ENCODE assay signal across 8 mouse cellular contexts in the genomic region with DNA sequence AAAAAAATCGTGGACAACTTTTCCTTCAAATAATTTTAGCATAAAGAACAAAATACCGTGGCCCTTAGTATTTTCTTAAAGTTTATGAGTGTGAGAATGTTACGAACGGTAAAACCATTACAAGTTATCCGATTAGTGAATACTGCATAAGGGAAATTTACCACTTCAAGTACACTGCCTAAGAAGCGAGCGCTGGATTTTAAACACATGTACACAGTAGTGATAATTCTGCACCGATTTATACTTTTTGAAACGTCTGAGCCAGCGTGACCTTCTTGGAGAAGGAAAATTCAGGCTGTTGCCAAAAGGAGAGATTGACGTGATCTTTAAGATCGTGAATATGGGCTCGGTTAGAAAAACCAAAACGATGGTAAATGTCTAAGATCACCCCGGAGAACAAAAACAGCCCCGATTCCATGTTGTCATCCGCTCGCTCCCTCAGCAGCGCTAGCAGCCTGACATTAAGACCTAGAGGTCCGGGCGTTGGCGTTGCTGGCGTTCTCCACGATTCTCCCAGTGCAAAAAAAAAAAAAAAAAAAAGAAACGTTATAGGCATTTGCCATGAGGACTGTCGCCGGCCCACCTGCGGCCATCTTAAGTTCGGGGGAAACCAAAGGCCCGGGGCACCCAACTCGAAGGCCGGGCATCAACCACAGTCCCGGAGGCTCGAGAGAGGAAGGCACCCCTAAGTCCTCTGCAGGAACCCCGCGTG. TPM values are rescaled to one million over a fixed set of nuclear protein-coding genes. Genes with fewer than 3 reads are reported as not detected.
DNase-seq lines count a peak whose midpoint lies in the region; ATAC-seq lines count a peak whose summit lies in the region.

No protein-coding gene starts in this region.

- H3K9ac ChIP-seq in heart, embryonic 12.5 days: peak overlapping the region; percentile 87
- peak overlapping the region; percentile 90 for H3K9ac ChIP-seq in limb, embryonic 15.5 days
- H3K9ac ChIP-seq in stomach, embryonic 15.5 days: peak overlapping the region; percentile 63

- H3K27me3 ChIP-seq in heart, embryonic 12.5 days (replicated peaks): peaks cover under 1% of the 10 kb centered on the region; the same call in 1 of the 2 replicates
- no peaks in the 10 kb centered on the region for H3K27me3 ChIP-seq in forebrain, embryonic 10.5 days (ENCODE audit: poor library complexity, severe bottlenecking)
- no peaks in the 10 kb centered on the region for H3K27me3 ChIP-seq in limb, embryonic 15.5 days
- H3K27me3 ChIP-seq in stomach, embryonic 15.5 days (replicated peaks): no peaks in the 10 kb centered on the region

- intact Hi-C loops in heart, postnatal 10 days (cut with DNase I): loop anchor here (2.0 kb wide), 1 partner anchor 147 kb away; the partner anchor contains the start of gene Erbin

- 1% methylated on average over 36 of the region's 36 CpGs for WGBS in heart, embryonic 12.5 days
- WGBS in forebrain, embryonic 10.5 days: 3% methylated on average over 36 of the region's 36 CpGs
- under 1% methylated on average over 36 of the region's 36 CpGs for WGBS in limb, embryonic 15.5 days
- 1% methylated on average over 35 of the region's 36 CpGs for WGBS in stomach, embryonic 15.5 days

- H3K36me3 ChIP-seq in heart, embryonic 12.5 days: peaks cover 4% of the 10 kb centered on the region
- peaks cover 25% of the 10 kb centered on the region for H3K36me3 ChIP-seq in forebrain, embryonic 10.5 days (replicated peaks)
- no peaks in the 10 kb centered on the region for H3K36me3 ChIP-seq in limb, embryonic 15.5 days
- H3K36me3 ChIP-seq in stomach, embryonic 15.5 days: no peaks in the 10 kb centered on the region

- H3K4me2 ChIP-seq in heart, embryonic 12.5 days: peak overlapping the region; percentile 54
- peak overlapping the region; percentile 51 for H3K4me2 ChIP-seq in limb, embryonic 15.5 days
- peak overlapping the region; percentile 57 for H3K4me2 ChIP-seq in stomach, embryonic 15.5 days

- H3K4me3 ChIP-seq in heart, embryonic 12.5 days: peak overlapping the region; percentile 90
- H3K4me3 ChIP-seq in forebrain, embryonic 10.5 days: peak overlapping the region; percentile 75
- peak overlapping the region; percentile 83 for H3K4me3 ChIP-seq in limb, embryonic 15.5 days
- peak overlapping the region; percentile 68 for H3K4me3 ChIP-seq in stomach, embryonic 15.5 days (replicated peaks)

- H3K4me1 ChIP-seq in heart, embryonic 12.5 days (replicated peaks): peaks cover 17% of the 10 kb centered on the region
- H3K4me1 ChIP-seq in forebrain, embryonic 10.5 days: peaks cover 32% of the 10 kb centered on the region
- peaks cover 23% of the 10 kb centered on the region for H3K4me1 ChIP-seq in limb, embryonic 15.5 days
- peaks cover 15% of the 10 kb centered on the region for H3K4me1 ChIP-seq in stomach, embryonic 15.5 days

- H3K9me3 ChIP-seq in heart, embryonic 12.5 days (replicated peaks): no peaks in the 10 kb centered on the region
- no peaks in the 10 kb centered on the region for H3K9me3 ChIP-seq in forebrain, embryonic 10.5 days
- H3K9me3 ChIP-seq in limb, embryonic 15.5 days: no peaks in the 10 kb centered on the region
- H3K9me3 ChIP-seq in stomach, embryonic 15.5 days: no peaks in the 10 kb centered on the region

- ATAC-seq in heart, embryonic 12.5 days (ENCODE audit: insufficient number of reproducible peaks, low FRiP score): peak; percentile 75
- ATAC-seq in limb, embryonic 15.5 days (ENCODE audit: insufficient number of reproducible peaks, low FRiP score, low TSS enrichment, low read depth): peak; percentile 67
- ATAC-seq in stomach, embryonic 15.5 days (ENCODE audit: insufficient read depth, low FRiP score, low read depth): peak; percentile 56

- H3K27ac ChIP-seq in heart, embryonic 12.5 days (ENCODE audit: poor library complexity, severe bottlenecking): peak overlapping the region; percentile 98
- peak overlapping the region; percentile 99 for H3K27ac ChIP-seq in forebrain, embryonic 10.5 days
- H3K27ac ChIP-seq in limb, embryonic 15.5 days: peak overlapping the region; percentile 99
- H3K27ac ChIP-seq in stomach, embryonic 15.5 days: peak overlapping the region; percentile 99

- no peak for DNase-seq in heart, postnatal 10 days
- peak; percentile 67 for DNase-seq in ES-CJ7 (ENCODE audit: low read depth, low spot score)
- no peak for DNase-seq in forebrain, embryonic 10.5 days (ENCODE audit: extremely low spot score, low spot score)
- no peak for DNase-seq in cerebellum, postnatal 4 days (ENCODE audit: low spot score in 2 of 2)
- no peak for DNase-seq in frontal cortex, postnatal 25 days (ENCODE audit: low spot score in 2 of 2)

RNA-seq across cellular contexts. Expression of gene Srek1, which starts 0.8 kb away (rescaled TPM):
- 63.6 and 66.7 TPM in 2 replicates for polyA plus RNA-seq in heart, embryonic 12.5 days (2016; fragmentation: Nextera tagmentation; extraction: Ambion mirVana)
- 10 to 100 TPM; 34.1 to 34.2 TPM for total RNA-seq in heart, postnatal 10 days (2021)
- 91.9 and 93.7 TPM in 2 replicates for polyA plus RNA-seq in forebrain, embryonic 10.5 days (2016; fragmentation: Nextera tagmentation; extraction: Ambion mirVana)
- 69.8 and 71.9 TPM in 2 replicates for polyA plus RNA-seq in limb, embryonic 15.5 days (2015; fragmentation: Nextera tagmentation; extraction: Ambion mirVana)
- 64.1 and 69.6 TPM in 2 replicates for polyA plus RNA-seq in stomach, embryonic 15.5 days (2015; fragmentation: Nextera tagmentation; extraction: Ambion mirVana)
